Mouse (Mus musculus): ENCODE measurements at regions not wholly inside any gene's neighbourhood (a gene's known extent, or its start where the extent isn't known, plus 50 kb on each side); places are given as distances from the start of the nearest gene placed in this dataset.

GRCm38 (mm10) chr17:59404525-59404924 is 391.4 kb upstream of the Nudt12 start:
- TF ChIP-seq CTCF (IDR thresholded peaks at IDR 0.05; ENCODE audit: low read depth) (no peak), EP300 (IDR thresholded peaks at IDR 0.05; ENCODE audit: low read depth) (no peak)

Measured in liver, embryonic 14.5 days (tissue).